Mouse (Mus musculus): Measurements from ENCODE around the gene Cks1b.

Cks1b gene

DNA sequence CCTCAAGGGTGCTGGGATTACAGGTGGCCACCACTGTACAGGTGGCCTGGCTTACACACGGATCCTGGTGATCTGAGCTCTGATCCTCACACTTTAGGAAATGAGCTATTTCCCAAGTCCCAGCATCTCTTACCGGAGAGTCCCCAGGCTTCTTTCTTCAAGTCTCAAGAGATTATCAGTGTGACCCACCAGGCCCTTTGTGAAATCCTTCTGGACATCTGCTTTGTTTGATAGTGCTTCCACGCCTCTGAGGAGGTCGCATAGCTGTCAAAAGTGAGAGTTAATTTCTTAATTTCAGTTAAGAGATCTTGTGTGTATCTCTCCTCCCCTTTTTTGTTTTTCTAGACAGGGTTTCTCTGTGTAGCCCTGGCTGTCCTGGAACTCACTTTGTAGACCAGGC is 7.7 kb upstream of the Cks1b start:
- no peak for DNase-seq (ENCODE audit: low spot score in 2 of 2)

DNA sequence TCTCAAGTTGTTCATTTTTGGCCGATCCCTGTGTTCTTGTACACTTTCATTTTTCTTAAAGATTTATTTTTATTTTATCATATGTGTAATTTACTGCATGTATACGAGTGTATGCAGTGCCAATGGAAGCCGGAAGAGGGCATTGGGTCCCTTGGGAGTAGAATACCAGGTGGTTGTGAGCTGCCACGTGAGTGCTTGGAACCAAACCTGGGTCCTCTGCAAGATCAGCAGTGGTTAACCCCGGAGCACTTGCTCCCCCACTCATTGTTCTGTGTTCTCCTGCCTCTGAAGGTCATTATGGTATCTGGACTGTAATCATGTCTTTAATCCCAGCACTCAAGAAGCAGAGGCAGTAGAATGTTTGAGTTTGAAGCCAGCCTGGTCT is 7.0 kb upstream of the Cks1b start:
- DNase-seq (ENCODE audit: low spot score in 2 of 2): no peak

DNA sequence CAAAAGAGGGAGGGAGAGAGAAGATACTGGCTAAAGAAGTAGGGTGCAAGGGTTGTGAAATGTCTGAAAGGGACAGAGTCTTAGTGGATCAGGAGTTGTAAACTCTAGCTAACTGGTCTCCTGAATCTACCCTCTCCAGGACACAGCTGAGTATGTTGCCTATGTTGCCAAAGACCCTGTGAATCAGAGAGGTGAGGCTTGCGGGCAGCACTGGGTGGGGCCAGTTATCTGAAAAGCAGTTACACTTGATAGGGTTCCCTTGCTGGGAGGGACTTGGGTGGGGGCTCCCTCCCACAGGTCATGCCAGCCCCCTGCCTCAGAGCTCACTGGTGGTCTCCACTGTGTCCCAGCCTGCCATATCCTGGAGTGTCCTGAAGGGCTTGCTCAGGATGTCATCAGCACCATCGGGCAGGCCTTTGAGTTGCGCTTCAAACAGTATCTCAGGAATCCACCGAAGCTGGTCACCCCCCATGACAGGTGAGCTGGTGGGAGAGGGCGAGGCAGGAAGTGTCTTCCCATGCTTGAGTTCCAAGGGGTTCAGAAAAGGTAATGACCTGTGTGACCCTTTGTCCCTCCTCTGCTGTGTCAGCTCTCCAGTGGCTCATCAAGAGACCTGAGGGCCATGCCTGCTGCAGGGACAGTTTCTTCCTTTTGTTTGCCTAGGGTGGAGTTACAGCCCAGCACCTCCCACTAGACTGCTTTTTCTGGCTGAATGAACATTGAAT is 6.4 kb upstream of the Cks1b start:
- DNase-seq (ENCODE audit: low spot score in 2 of 2): no peak

DNA sequence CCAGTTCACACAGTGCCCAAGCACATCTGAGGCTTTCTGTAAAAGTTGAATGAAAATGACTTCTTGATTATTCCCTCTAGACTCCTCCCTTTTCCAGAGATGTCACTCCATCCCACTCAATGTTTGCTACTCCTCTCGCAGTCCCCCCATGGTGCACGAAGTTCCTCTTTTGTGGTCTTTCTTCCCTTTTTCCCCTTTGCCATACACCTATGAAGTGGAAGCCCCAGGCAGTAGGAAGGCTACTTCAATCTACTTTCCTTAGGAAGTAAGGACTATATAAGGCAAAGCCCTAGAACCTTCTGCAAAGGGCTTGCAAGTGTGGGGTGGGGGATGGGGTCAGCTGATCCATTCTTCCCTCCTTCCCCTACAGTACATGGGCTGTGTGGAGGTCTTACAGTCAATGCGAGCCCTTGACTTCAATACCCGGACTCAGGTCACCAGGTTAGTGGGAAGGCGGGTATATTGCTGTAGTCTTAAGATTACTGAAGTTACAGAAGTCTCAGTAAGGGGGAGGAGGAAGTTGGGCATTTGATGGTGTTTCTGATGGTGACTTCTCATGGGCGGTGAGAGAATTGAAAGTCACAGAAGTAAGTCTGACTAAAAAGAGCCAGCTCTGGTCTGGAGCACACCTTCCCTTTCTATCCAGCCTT is 4.5 kb upstream of the Cks1b start:
- DNase-seq (ENCODE audit: low spot score in 2 of 2): no peak

GRCm38 (mm10) chr3:89421810-89422473 is 3.8 kb upstream of the Cks1b start:
- no peak for DNase-seq (ENCODE audit: low spot score in 2 of 2)

GRCm38 (mm10) chr3:89421002-89421774 is 3.0 kb upstream of the Cks1b start:
- DNase-seq (ENCODE audit: low spot score in 2 of 2): peak; percentile 53 to 79

DNA sequence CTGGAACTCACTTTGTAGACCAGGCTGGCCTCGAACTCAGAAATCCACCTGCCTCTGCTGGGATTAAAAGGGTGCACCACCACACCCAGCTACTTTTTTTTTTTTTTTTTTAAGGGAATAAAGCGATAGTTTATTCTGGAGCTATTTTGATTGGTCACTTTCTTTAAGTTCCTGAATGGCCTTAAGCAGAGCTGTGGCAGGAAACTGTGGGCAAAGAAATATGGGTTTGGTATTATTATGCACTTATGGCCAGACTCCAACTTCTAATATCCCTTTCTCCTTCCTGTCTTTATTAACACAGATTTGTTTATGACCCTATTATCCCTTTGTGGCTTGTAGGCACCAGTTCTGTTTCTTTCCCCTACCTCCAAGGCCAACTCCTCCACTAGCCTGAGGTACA is 2.2 kb upstream of the Cks1b start:
- no peak for DNase-seq (ENCODE audit: low spot score in 2 of 2)

GRCm38 (mm10) chr3:89419981-89420380 is 1.8 kb upstream of the Cks1b start:
- no peak for DNase-seq (ENCODE audit: low spot score in 2 of 2)

- no peak for DNase-seq (ENCODE audit: low spot score in 2 of 2)
Measured at GRCm38 (mm10) chr3:89419571-89419970, 1.4 kb upstream of the Cks1b start.

DNA sequence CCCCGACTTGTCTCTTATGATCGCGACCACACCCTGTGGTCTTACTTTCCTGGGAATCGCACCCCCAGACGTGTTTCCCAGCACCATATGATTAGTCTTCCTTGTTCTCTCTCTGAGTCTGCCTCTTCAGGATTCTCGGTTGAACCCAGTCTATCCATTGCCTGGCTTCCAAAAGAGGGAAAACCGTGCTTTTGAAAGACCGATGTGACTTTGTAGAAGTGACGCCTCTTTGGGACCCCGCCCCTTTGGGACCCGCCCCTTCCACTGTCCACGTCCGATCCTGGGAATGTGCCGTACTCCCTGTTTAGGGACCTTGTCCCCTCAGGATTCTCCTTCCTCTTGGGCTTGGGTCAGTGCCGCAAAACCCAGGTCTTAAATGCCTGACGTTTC is 673 bp upstream of the Cks1b start:
- no peak for DNase-seq (ENCODE audit: low spot score in 2 of 2)

- DNase-seq (ENCODE audit: low spot score in 2 of 2): no peak
Measured at GRCm38 (mm10) chr3:89417840-89418169, 378 bp downstream of the Cks1b start.

GRCm38 (mm10) chr3:89417131-89417530 is 1.1 kb downstream of the Cks1b start:
- no peak for DNase-seq (ENCODE audit: low spot score in 2 of 2)

GRCm38 (mm10) chr3:89416158-89416557 is 2.0 kb downstream of the Cks1b start:
- DNase-seq (ENCODE audit: low spot score in 2 of 2): no peak

DNA sequence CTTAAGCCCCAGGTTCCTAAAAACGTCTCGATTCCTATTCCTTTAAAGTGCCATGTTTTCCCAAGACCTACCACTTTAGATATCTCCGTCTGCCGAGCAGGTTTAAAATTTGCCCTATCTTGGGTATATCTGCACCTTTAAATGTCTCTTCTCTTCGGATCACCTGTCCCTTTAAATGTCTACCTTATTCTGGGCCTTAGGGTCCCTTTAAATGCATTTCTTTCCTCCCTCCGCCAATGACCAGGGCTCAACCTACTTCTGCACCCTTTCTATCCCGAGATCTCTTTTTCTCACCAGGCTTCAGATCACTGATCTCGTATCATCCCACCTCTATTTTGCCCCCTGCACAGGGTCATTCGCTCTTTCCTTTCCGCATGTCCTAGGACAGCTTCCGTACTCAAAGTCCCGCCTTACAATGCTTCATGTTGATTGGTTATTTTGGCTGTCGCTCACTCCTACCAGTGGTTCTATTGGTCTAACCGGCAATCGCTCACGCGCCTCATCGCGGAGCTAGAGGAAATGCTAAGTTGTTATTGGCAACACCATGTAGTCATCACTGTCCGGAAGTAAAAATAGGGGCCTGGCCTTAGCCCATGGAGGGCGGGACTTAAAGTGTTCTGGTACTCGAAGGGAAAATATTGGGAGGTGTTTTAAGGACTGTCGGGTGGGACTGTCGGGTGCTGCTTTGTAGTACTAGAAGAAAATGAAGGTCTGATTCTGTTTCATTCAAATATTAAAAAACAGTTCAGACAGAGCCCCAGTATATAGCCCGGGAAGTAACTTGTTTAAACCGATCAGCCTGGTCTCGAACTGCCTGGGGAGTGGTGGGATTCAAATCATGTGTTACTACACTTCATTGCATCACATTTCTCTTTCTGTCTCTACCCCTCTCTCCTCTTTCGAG is 6.4 kb downstream of the Cks1b start, which contains the start of gene Flad1:
Gene Flad1 (minus strand): TSS at position 381 of the 904 bp plus-strand sequence.
- DNase-seq (ENCODE audit: low spot score in 2 of 2): peak; percentile 99 to 100

- no peak for DNase-seq (ENCODE audit: low spot score in 2 of 2)
Measured at GRCm38 (mm10) chr3:89410864-89411263, 7.3 kb downstream of the Cks1b start.

DNA sequence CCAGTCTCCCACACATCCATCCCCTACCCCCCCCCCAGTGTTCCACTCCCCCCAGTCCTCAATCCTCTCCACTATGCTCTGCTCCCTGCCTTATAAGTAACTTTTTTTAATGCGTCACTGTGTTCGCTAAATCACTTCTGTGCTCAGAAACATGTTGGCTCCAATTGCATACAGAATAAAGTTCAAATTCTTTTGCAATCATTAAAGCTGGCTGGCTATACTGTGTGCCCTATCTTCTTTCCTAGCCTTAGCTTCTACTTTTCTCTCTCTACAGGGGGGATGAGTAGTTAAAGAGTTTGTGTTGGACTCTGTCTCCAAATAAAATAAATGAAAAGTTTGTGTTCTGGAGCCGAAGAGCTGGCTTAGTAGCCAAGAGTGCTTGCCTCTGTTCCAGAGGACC is 8.5 kb downstream of the Cks1b start:
- no peak for DNase-seq (ENCODE audit: low spot score in 2 of 2)

- DNase-seq (ENCODE audit: low spot score in 2 of 2): no peak
Measured at GRCm38 (mm10) chr3:89408448-89408847, 9.7 kb downstream of the Cks1b start.

DNA sequence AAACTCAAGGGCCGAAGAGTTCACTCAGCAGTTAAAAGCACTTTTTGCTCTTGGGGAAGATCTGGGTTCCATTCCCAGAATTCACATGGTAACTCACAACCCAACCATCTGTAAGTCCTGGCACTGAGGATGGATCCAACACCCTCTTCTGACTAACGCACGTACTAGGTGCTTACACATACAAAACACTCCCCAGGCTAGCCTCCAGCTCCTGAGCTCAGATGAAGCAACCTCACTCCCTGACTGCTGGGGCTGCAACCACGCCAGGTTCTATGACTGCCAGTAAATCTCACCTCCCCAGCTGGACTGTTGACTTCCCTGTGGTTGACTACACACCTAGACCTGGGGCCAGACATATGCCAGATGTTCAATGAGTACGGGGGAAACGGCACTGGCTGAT is 11.3 kb downstream of the Cks1b start:
- no peak for DNase-seq (ENCODE audit: low spot score in 2 of 2)

DNA sequence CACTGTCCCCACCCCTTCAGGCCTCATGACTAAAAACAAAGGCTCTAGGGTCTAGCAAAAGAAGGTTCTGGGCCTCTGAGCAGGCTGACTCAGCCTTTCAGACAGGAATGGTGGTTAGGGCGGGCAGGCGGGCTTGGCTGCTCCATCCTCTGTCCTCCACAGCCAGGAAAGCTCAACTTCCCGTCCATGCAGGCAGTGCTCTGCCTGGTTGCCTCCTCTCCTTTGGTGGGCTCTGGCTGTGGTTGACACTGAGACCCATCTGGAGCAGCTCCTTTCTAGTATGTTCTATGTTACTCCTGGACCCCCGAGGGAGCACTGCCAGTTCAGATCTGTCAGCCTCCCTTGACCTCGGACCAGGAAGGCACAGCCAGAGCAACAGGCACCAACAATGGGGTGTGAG is 15.5 kb downstream of the Cks1b start, which contains the start of gene Lenep:
Gene Lenep (minus strand): TSS at position 101 of the 400 bp plus-strand sequence.
- no peak for DNase-seq (ENCODE audit: low spot score in 2 of 2)

DNA sequence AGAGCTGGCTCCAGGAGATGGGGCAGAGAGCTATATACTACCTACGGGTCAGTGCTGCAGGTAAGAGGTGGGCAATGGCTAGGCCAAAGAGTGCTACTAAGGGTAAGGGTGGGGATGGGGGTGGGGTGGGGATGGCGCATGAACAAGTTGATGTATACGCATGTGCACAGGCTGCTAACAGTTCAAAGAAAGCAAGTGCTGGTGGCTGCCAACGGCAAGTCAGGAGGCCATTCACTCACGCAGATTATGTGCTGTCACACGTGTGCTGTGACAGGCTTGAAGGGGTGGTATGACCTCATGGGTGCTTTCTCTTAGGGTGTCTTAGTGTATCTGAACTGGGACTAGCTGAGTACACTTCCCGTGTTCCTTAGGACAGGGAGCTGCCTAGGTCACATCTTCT is 16.9 kb downstream of the Cks1b start:
- DNase-seq (ENCODE audit: low spot score in 2 of 2): no peak

DNA sequence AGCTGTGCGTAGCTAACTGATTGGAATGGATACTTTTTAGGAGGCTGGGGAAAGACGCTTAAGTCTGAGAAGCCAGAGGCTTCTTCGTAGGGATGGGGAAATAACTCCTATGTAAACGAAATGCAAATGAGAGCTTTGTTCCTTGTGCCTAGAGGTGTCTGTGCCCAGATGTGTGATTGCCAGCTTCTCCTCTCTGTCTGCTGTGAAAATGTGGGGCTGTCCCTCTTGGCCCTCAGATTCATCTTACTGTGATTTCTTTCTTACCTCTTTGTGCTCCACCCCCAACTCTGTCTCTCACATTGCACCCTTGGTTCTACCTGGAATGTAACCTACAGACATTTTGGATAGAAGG is 21.6 kb downstream of the Cks1b start:
- no peak for DNase-seq (ENCODE audit: low spot score in 2 of 2)

Data from left cerebral cortex, adult 9 months (tissue).